Mouse (Mus musculus): ENCODE data around the gene Trub1. TPM values are rescaled to one million over a fixed set of nuclear protein-coding genes. Genes with fewer than 3 reads are reported as not detected.

The Trub1 gene
- polyA plus RNA-seq, 1 experiment: 14.0 TPM

DNA sequence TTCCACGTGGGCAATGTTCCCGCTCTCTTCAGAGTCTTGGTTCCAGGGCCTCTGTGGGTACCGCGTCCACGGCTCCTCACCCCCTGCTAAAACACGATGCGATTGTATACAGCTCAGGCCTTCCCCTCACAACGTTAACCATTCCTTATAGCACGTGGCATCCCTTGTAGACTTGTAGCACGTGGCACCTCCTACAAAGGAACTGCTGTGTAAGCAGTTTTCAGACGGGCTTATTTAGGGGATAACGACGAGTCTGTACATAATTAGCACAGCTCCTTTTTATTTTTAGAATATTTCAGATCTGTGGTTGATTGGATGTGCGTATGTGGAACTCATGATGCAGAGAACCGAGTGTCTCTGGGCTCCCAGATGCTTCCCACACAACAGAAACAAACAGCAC, 19.5 kb downstream of the Trub1 start:
- TF ChIP-seq GATA1 (IDR thresholded peaks at IDR 0.05; ENCODE audit: low read length): no peak

DNA sequence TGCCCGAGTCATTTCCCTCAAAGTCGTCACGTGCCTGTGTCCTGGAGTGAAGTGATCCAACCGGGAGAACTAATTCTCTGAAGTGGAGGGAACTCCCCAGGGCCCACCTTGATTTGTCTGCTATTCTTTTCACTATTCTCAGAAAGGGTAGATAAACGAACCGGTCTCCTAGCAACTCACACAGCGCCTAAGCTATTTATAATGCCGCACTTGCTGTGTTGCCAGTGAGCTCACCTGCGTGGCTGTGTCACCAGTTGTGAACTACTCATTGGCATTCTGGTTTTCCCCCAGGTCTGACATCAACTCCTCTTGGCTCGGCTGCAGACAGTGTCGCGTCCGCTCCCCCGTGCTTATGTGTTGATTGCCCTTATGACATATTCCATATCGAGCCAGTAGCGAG, 20.6 kb downstream of the Trub1 start:
- no peak for TF ChIP-seq GATA1 (IDR thresholded peaks at IDR 0.05; ENCODE audit: low read length)

- no peak for TF ChIP-seq GATA1 (IDR thresholded peaks at IDR 0.05; ENCODE audit: low read length)
Measured at GRCm38 (mm10) chr19:57475298-57475697, 22.6 kb downstream of the Trub1 start.

- TF ChIP-seq GATA1 (IDR thresholded peaks at IDR 0.05; ENCODE audit: low read length): no peak
Measured at GRCm38 (mm10) chr19:57477310-57477709, 24.6 kb downstream of the Trub1 start.

- no peak for TF ChIP-seq GATA1 (IDR thresholded peaks at IDR 0.05; ENCODE audit: low read length)
Measured at GRCm38 (mm10) chr19:57478056-57478455, 25.3 kb downstream of the Trub1 start.

DNA sequence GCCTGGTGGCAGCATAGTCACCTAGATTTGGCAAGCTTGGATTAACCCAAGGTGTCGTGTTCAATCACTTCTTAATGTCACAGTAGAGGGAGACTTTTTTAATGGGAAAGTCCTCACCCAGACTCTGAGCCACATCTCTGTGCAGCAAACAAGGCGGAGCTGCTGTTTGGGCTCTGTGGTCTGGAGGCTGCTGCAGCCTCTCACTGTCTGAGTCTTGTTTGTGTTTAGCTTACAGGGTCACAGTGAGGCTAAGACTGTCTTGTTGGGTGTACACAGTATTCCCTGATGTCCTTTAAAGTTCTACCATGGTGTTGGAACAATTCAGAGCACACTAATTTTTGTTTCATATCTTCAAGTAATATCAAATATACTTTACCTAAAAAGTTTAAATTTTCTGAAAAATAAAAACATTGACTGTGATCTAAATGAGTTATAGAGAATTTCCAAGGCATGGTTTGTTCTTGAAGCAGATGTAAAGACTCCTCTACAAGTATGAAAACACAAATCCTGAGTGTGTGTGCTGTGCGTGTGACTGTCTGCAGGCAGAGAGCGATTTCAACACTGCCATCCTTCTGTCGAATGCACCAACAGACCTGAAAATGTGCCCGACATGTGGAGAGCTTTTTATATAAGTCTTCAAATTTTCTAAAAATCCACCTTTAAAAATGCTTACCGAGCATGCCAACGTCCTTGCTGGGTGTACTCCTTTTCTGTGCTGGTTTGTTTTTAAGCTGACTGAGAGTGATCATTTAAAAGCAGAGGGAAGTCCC, 27.4 kb downstream of the Trub1 start:
- no peak for TF ChIP-seq GATA1 (IDR thresholded peaks at IDR 0.05; ENCODE audit: low read length)

- no peak for TF ChIP-seq GATA1 (IDR thresholded peaks at IDR 0.05; ENCODE audit: low read length)
Measured at GRCm38 (mm10) chr19:57481743-57482259, 29.1 kb downstream of the Trub1 start.

- TF ChIP-seq GATA1 (IDR thresholded peaks at IDR 0.05; ENCODE audit: low read length): no peak
Measured at GRCm38 (mm10) chr19:57482815-57483214, 30.1 kb downstream of the Trub1 start.

- no peak for TF ChIP-seq GATA1 (IDR thresholded peaks at IDR 0.05; ENCODE audit: low read length)
Measured at GRCm38 (mm10) chr19:57487051-57487658, 34.4 kb downstream of the Trub1 start.

- TF ChIP-seq GATA1 (IDR thresholded peaks at IDR 0.05; ENCODE audit: low read length): no peak
Measured at GRCm38 (mm10) chr19:57489527-57489926, 36.8 kb downstream of the Trub1 start.

GRCm38 (mm10) chr19:57491030-57491429, 38.3 kb downstream of the Trub1 start:
- no peak for TF ChIP-seq GATA1 (IDR thresholded peaks at IDR 0.05; ENCODE audit: low read length)

GRCm38 (mm10) chr19:57494020-57494419, 41.3 kb downstream of the Trub1 start:
- no peak for TF ChIP-seq GATA1 (IDR thresholded peaks at IDR 0.05; ENCODE audit: low read length)

GRCm38 (mm10) chr19:57498110-57498743, 45.5 kb downstream of the Trub1 start:
- no peak for TF ChIP-seq GATA1 (IDR thresholded peaks at IDR 0.05; ENCODE audit: low read length)

- TF ChIP-seq GATA1 (IDR thresholded peaks at IDR 0.05; ENCODE audit: low read length): no peak
Measured at GRCm38 (mm10) chr19:57498884-57499410, 46.2 kb downstream of the Trub1 start.

GRCm38 (mm10) chr19:57500254-57500653, 47.5 kb downstream of the Trub1 start:
- no peak for TF ChIP-seq GATA1 (IDR thresholded peaks at IDR 0.05; ENCODE audit: low read length)

DNA sequence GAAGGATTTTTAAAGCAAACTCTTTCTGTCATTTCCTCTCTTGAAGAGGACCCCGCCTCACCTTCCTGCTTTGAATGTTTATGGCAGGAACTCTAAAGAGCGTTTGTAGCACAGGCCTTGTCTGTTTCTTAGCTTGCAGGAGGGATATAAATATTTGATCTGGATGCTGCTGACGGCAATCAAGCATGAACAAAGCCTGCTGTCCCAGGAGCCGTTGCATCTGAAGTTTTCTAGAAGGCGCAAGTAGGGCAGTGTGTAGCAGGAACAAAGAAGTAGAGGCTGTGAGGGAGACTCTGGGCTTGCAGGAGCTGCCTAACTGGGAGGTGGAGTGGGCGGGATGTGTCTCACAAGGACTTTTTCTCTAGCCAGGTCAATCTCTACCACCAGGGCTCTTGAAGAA, 50.4 kb downstream of the Trub1 start:
- TF ChIP-seq GATA1 (IDR thresholded peaks at IDR 0.05; ENCODE audit: low read length): no peak
